Mouse (Mus musculus) embryo, embryonic 9.5 days (tissue): ENCODE data around the gene Nip7.
"Not testable (repeated sequence)": the region's sequence is repeated elsewhere in the genome, so short reads cannot be mapped to it uniquely, and the experiment has no call there.

Experiments
- DNase-seq: peaks from one replicate; pipeline ENCODE4 v3.0.0-alpha.2; 2017; ENCODE audit errors: extremely low spot score

Nip7 gene

GRCm38 (mm10) chr8:107056076-107056972 is at the start of gene Nip7, which contains the start of gene Cog8:
TSS of gene Nip7 (plus strand) at chr8:107056877.
TSS of gene Cog8 (minus strand) at chr8:107056689.
- peak; percentile 95 for DNase-seq

- DNase-seq: no peak
Measured at GRCm38 (mm10) chr8:107007795-107008194, 48.9 kb upstream of the Nip7 start.

- DNase-seq: no peak
Measured at GRCm38 (mm10) chr8:107012666-107013065, 44.0 kb upstream of the Nip7 start.

- DNase-seq: no peak
Measured at GRCm38 (mm10) chr8:107014915-107015314, 41.8 kb upstream of the Nip7 start.

- no peak for DNase-seq
Measured at GRCm38 (mm10) chr8:107023479-107023878, 33.2 kb upstream of the Nip7 start.

GRCm38 (mm10) chr8:107029310-107029709 is 27.4 kb upstream of the Nip7 start:
- no peak for DNase-seq

- no peak for DNase-seq
Measured at GRCm38 (mm10) chr8:107030058-107030457, 26.6 kb upstream of the Nip7 start.

- peak; percentile 99 for DNase-seq
Measured at GRCm38 (mm10) chr8:107030650-107031576, 25.8 kb upstream of the Nip7 start, which contains the start of gene Vps4a. TSS of gene Vps4a (plus strand) at chr8:107031222.

GRCm38 (mm10) chr8:107031577-107032090 is 25.0 kb upstream of the Nip7 start:
- DNase-seq: no peak

GRCm38 (mm10) chr8:107033609-107034008 is 23.1 kb upstream of the Nip7 start:
- DNase-seq: not testable (repeated sequence)

- DNase-seq: no peak
Measured at GRCm38 (mm10) chr8:107035641-107036040, 21.0 kb upstream of the Nip7 start.

GRCm38 (mm10) chr8:107036626-107037025 is 20.1 kb upstream of the Nip7 start:
- no peak for DNase-seq

- no peak for DNase-seq
Measured at GRCm38 (mm10) chr8:107040632-107041031, 16.0 kb upstream of the Nip7 start.

GRCm38 (mm10) chr8:107045478-107045877 is 11.2 kb upstream of the Nip7 start:
- no peak for DNase-seq

- no peak for DNase-seq
Measured at GRCm38 (mm10) chr8:107046976-107047375, 9.7 kb upstream of the Nip7 start.

- DNase-seq: peak; percentile 78
Measured at GRCm38 (mm10) chr8:107048061-107048941, 8.4 kb upstream of the Nip7 start, which contains the start of gene Pdf. TSS of gene Pdf (minus strand) at chr8:107048614.

- no peak for DNase-seq
Measured at GRCm38 (mm10) chr8:107049480-107049879, 7.2 kb upstream of the Nip7 start.

- no peak for DNase-seq
Measured at GRCm38 (mm10) chr8:107052046-107052445, 4.6 kb upstream of the Nip7 start.

- no peak for DNase-seq
Measured at GRCm38 (mm10) chr8:107056973-107057369, 294 bp downstream of the Nip7 start.

- no peak for DNase-seq
Measured at GRCm38 (mm10) chr8:107062613-107063012, 5.9 kb downstream of the Nip7 start.
